Mouse (Mus musculus): Measurements from ENCODE around the gene Gm13769. TPM values are rescaled to one million over a fixed set of nuclear protein-coding genes. Genes with fewer than 3 reads are reported as not detected.
A peak's percentile ranks its signal among the peaks of the same experiment; 100 is the strongest.
"Not testable (repeated sequence)": the region's sequence is repeated elsewhere in the genome, so short reads cannot be mapped to it uniquely, and the experiment has no call there.

Gene Gm13769
- 0.04 TPM for polyA plus RNA-seq (2021)

DNA sequence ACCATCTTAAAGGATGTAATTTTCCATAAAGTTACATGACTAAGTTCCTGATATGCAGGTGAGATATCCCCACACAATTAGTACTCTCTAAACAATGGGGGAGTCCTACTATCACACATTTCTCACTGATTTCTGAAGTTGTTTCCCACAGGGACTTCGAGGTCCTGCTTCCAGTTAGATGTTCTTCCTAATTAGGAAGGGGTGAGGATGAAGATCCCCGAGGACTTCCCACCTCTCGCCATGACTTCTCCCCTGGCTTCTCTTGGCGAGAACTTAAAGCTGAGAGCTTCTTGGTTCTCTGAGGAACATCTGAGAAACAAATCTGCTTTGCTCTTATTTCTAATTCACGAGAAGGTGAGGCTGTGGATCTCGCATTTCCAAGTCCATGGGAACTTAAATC lies at the start of gene Gm13769:
Gene Gm13769 (plus strand): TSS at position 301 of the 400 bp plus-strand sequence.
- POLR2A ChIA-PET, ATAC-seq: not testable (repeated sequence)

DNA sequence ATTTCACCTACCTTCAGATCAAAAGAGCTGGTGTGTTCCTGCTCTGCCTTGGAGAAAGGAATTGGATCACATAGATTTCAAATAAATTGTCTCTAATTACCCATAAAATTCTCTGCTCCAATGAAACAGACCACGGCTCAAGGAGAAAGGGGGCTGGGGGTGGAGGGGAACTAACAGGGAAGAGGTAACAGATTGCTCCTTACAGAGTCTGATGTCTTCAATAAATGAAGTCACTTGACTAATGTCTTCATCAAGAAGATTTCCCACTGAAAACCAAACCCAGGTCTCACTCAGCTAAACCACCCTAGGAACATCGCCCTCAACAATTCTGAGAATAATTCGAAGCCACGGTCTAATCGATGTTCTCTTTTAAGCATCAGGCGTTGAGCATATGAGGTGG lies 29.3 kb upstream of the Gm13769 start, which contains the start of gene Olfr1272:
Gene Olfr1272 (minus strand): TSS at position 101 of the 400 bp plus-strand sequence.
- ATAC-seq (no peak), DNase-seq (ENCODE audit: low read depth, low spot score) (no peak)
- H3K27me3 ChIP-seq: no peaks in the 10 kb centered on the region
- ChIA-PET POLR2A (no interaction called here), CTCF (no interaction called here)
- TF ChIP-seq CTCF (IDR thresholded peaks at IDR 0.05): no peak
- in situ Hi-C loops (cut with MboI; ENCODE audit: low pct_unique_long_range_greater_than_20kb): no loop called here

More for the DNA sequence above, at the start of gene Gm13769:
- H3K27me3 ChIP-seq; DNase-seq (ENCODE audit: low read depth, low spot score); CTCF ChIA-PET; in situ Hi-C loops (cut with MboI; ENCODE audit: low pct_unique_long_range_greater_than_20kb): not testable (repeated sequence)

DNA sequence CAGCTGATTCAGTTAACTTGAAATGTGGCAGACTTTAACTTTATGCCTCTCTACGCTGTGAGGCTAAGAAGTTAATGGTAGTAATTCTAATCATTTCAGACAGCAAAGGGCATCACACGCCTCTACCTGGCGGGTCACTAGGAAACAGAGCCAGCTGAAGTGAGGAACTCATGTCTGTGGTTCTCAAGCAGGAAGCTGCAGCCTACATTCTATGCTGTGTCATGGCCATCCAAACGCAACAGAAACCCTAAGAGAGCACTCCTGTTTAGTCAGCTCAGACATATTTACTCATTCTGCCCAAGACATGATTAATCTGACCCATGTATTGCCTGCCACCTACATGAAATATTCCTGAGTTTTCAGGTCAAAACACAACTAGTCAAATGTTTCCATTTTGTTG lies 24.7 kb downstream of the Gm13769 start:
- CTCF ChIA-PET; DNase-seq (ENCODE audit: low read depth, low spot score); ATAC-seq; in situ Hi-C loops (cut with MboI; ENCODE audit: low pct_unique_long_range_greater_than_20kb); H3K27me3 ChIP-seq; POLR2A ChIA-PET: not testable (repeated sequence)

DNA sequence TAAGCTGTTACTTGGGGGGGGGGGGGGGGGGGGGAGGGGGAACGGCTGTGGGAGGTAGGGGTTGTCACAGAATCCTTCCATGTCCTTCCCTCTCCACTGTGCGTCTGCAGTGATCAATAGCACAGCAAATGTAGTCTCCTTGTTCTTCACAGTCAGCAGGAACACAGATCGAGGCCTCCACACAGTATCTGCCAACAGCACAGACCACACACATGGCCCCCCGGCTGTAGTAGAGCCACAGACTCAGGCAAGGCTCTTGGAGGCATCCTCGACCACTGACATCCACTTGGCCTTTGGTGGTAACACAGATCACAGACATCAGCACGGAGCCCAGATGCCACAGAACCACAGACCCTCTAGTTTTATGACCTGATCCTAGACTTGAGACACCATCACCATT lies 29.0 kb downstream of the Gm13769 start:
- H3K27me3 ChIP-seq; in situ Hi-C loops (cut with MboI; ENCODE audit: low pct_unique_long_range_greater_than_20kb); CTCF ChIA-PET; POLR2A ChIA-PET; ATAC-seq; DNase-seq (ENCODE audit: low read depth, low spot score): not testable (repeated sequence)

DNA sequence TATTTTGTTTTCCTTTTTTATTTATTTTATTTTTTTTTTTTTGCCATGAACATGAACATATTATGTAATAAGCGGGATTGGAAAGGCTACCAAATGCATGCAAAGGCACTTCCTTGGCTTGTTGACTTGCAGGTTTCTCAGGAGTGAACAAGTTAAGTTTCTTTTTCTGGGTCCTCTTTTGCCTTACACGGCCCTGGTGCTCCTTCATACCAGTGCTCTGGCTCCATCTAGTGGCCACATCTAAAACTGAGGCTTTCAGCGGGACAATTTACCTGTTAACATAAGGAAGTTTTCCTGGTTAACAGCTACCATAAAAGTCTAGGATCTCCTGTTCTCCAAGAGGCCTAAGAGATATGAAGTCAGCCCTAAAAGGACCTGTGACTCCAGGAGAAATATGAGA lies 29.5 kb downstream of the Gm13769 start:
- POLR2A ChIA-PET; CTCF ChIA-PET; DNase-seq (ENCODE audit: low read depth, low spot score); H3K27me3 ChIP-seq; in situ Hi-C loops (cut with MboI; ENCODE audit: low pct_unique_long_range_greater_than_20kb): not testable (repeated sequence)
- ATAC-seq: peak; percentile 86

DNA sequence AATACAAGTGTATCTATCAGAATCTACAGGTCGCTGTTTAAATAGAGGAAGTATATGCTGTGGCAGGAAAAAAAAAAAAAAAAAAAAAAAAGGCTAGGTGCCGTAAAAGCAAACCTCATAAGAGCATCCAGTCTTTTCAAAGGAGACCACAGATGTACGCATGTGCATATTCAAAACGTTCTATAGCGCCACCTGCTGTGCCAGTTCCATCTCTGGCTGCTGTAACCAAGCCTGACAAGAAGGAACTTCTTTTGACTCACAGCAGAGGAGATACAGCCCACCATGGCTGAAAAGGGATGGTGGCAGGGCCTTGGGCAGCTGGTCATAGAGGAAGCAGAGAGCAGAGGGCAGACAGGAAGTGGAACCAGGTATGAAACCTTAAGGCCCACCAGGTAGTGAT lies 37.2 kb downstream of the Gm13769 start:
- DNase-seq (ENCODE audit: low read depth, low spot score): not testable (repeated sequence)

DNA sequence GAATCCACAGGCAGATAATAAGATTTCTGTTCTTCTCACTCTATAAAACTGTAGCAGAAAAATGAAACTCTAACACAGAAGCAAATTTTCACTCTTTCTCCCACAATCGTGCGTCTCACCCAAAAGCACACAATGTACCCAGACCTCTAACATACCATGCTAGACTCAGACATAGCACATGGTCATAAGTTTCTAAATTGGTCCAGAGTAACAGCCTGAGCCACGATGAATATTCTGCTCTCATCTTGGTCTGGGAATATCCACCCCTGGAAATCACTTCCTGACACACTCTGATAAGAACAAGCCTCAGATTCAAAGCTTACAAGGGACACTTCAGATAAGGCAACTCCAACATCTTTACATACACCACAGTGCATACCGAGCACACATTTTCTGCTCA lies 38.2 kb downstream of the Gm13769 start:
- DNase-seq (ENCODE audit: low read depth, low spot score); CTCF ChIA-PET; H3K27me3 ChIP-seq; in situ Hi-C loops (cut with MboI; ENCODE audit: low pct_unique_long_range_greater_than_20kb); ATAC-seq; POLR2A ChIA-PET: not testable (repeated sequence)

More for the DNA sequence above, 37.2 kb downstream of the Gm13769 start:
- in situ Hi-C loops (cut with MboI; ENCODE audit: low pct_unique_long_range_greater_than_20kb); ATAC-seq; CTCF ChIA-PET; POLR2A ChIA-PET; H3K27me3 ChIP-seq: not testable (repeated sequence)

Other genes with a start within 250 kb of the Gm13769 start
- gene Olfr1269, start 200.8 kb upstream of the Gm13769 start, polyA plus RNA-seq (2021): not detected
- not detected for gene Olfr32, start 179.9 kb upstream of the Gm13769 start, polyA plus RNA-seq (2021)
- not detected for gene Olfr1270, start 169.1 kb upstream of the Gm13769 start, polyA plus RNA-seq (2021)
- not detected for gene Olfr1506, start 97.7 kb upstream of the Gm13769 start, polyA plus RNA-seq (2021)
- gene Olfr142, start 64.6 kb upstream of the Gm13769 start, polyA plus RNA-seq (2021): not detected
- gene Olfr1271, start 51.2 kb upstream of the Gm13769 start, polyA plus RNA-seq (2021): not detected
- not detected for gene Olfr1272, start 29.4 kb upstream of the Gm13769 start, polyA plus RNA-seq (2021)
- gene Olfr1274-ps, start 76.5 kb downstream of the Gm13769 start, polyA plus RNA-seq (2021): not detected

Measured in Patski (cell line).